Mouse (Mus musculus) myocyte (in vitro differentiated cells): ENCODE measurements around the gene Lats1. TPM values are rescaled to one million over a fixed set of nuclear protein-coding genes. Genes with fewer than 3 reads are reported as not detected.

Experiments
- H3K27me3 ChIP-seq: one replicate; pipeline ENCODE4 v1.6.1; 2011; ENCODE audit not compliant: control insufficient read depth, insufficient read depth, insufficient read length
- H3K36me3 ChIP-seq: one replicate; pipeline ENCODE4 v1.6.1; 2011; ENCODE audit not compliant: control insufficient read depth, insufficient read depth
- H3K4me2 ChIP-seq: one replicate; pipeline ENCODE4 v1.6.1; 2011; ENCODE audit warnings: low read depth, control low read depth
- H3K4me3 ChIP-seq: one replicate; pipeline ENCODE4 v1.5.1; 2011; ENCODE audit warnings: mild to moderate bottlenecking, control low read depth, moderate library complexity
- H3K79me2 ChIP-seq: one replicate; pipeline ENCODE4 v1.6.1; 2011; ENCODE audit not compliant: control insufficient read depth, insufficient read depth
- H3ac ChIP-seq: one replicate; pipeline ENCODE4 v1.6.1; 2011; ENCODE audit not compliant: control insufficient read depth, insufficient read length
- CEBPB ChIP-seq: IDR thresholded peaks from 2 replicates; pipeline ENCODE4 v1.6.1; 2011; ENCODE audit warnings: mild to moderate bottlenecking, moderate library complexity; ENCODE audit not compliant: poor library complexity, insufficient read depth, severe bottlenecking
- E2F4 ChIP-seq: IDR thresholded peaks from one replicate; pipeline ENCODE4 v1.6.1; 2011; ENCODE audit warnings: mild to moderate bottlenecking, control low read depth, moderate library complexity; ENCODE audit not compliant: insufficient read depth
- MAX ChIP-seq: IDR thresholded peaks from one replicate; pipeline ENCODE4 v1.6.1; 2011; ENCODE audit warnings: low read depth, mild to moderate bottlenecking, control low read depth
- MYOD1 ChIP-seq, 3 experiments: IDR thresholded peaks; one replicate each; pipeline ENCODE4 v1.6.1; 2011; ENCODE audit warnings: control low read depth in 2 of 3, low read depth in 2 of 3, mild to moderate bottlenecking in 2 of 3, moderate library complexity in 1 of 3; ENCODE audit not compliant: insufficient read length in 2 of 3, control insufficient read depth in 1 of 3
- MYOG ChIP-seq, 3 experiments: IDR thresholded peaks; one replicate each; pipeline ENCODE4 v1.6.1; 2011; ENCODE audit warnings: control low read depth in 2 of 3, low read depth in 2 of 3, mild to moderate bottlenecking in 2 of 3; ENCODE audit not compliant: insufficient read length in 2 of 3, control insufficient read depth in 1 of 3, insufficient read depth in 1 of 3
- POLR2A ChIP-seq: IDR thresholded peaks from one replicate; pipeline ENCODE4 v1.6.1; 2011; ENCODE audit warnings: low read depth, mild to moderate bottlenecking, control low read depth, moderate library complexity; ENCODE audit not compliant: insufficient read length
- POLR2AphosphoS2 ChIP-seq: IDR thresholded peaks from one replicate; pipeline ENCODE4 v1.6.1; 2011; ENCODE audit warnings: low read depth, control low read depth; ENCODE audit not compliant: insufficient read length
- REST ChIP-seq: IDR thresholded peaks from one replicate; pipeline ENCODE4 v1.6.1; 2011; ENCODE audit warnings: mild to moderate bottlenecking, control low read depth, moderate library complexity; ENCODE audit not compliant: insufficient read depth, insufficient read length
- SRF ChIP-seq: IDR thresholded peaks from one replicate; pipeline ENCODE4 v1.6.1; 2011; ENCODE audit warnings: low read depth; ENCODE audit not compliant: control insufficient read depth, insufficient read length
- TCF12 ChIP-seq: IDR thresholded peaks from one replicate; pipeline ENCODE4 v1.6.1; 2011; ENCODE audit warnings: mild to moderate bottlenecking, control low read depth; ENCODE audit not compliant: poor library complexity, insufficient read depth, severe bottlenecking
- TCF3 ChIP-seq: IDR thresholded peaks from one replicate; pipeline ENCODE4 v1.6.1; 2011; ENCODE audit warnings: low read depth, control low read depth; ENCODE audit not compliant: insufficient read length
- USF1 ChIP-seq: IDR thresholded peaks from one replicate; pipeline ENCODE4 v1.6.1; 2011; ENCODE audit warnings: low read depth, mild to moderate bottlenecking, control low read depth, moderate library complexity
- polyA plus RNA-seq: library from polyadenylated mRNA; unstranded; fragments of >200 nt; fragmentation: generic; extraction: Trizol; gene quantifications from one replicate; pipeline ENCODE4 v1.2.1, GENCODE M21; 2012; ENCODE audit warnings: missing spikeins

Lats1 gene
- polyA plus RNA-seq, 1 experiment, result 5.0 TPM

DNA sequence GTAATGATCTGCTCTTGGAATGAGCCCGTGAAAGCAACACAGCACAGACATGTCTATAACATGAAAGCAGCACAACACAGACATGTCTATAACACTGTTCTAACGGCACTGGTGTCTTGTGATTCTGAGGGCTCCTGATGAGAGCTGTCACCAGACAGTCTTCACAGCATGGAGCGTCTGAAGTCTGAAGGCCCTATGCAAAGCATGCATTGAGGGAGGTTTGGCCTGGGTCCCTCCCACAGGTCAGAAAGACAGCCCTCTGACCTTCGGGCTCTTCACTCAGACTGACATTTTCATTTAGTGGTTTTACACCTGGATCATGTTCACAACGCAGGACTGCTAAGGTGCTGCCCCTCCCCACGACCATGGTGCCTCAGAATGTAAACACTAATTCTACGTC is 34.0 kb downstream of the Lats1 start:
- Histone ChIP-seq H3K36me3 (peaks cover 29% of the 10 kb centered on the region), H3K27me3 (no peaks in the 10 kb centered on the region), H3ac (no peak overlapping the region), H3K4me3 (no peak overlapping the region), H3K79me2 (no peaks in the 10 kb centered on the region), H3K4me2 (no peak overlapping the region)
- TF ChIP-seq POLR2A (no peak), USF1 (no peak)

DNA sequence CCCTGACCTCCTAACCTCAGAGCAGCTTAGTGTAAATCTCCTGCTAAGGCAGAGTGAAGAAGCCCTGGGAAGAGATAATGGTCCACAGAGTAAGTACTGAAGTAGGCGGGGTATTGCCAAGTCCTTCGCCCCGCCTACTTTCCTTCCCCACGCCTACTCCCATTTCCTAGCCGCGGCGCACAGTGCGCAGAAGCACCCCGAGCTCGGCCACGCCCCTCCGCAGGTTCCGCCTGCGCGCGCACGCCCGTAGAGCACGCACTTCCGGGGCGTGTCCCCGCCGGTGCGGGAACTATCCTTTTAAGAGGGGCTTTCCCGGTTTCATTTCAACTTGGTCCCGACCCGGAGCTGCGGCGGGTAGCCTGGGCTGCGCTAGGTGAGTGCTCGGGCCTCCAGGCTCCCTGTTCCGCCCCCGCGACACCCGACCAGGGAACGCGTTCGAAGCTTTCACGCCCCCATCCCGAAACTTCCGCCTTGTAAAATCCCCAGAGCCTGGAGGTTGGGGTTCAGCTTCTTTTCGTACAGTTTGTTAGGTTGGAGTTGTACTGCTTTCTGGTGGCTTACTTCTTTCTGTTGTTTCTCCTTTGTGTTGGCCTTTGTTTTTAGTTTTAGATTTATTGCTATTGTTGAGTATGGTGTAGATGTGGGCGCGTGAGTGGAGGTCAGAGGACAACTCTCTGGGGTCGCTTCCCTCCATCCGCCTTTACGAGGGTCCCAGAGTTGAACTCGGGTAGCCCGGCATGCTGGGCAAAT is 44.9 kb downstream of the Lats1 start, which contains the start of gene Katna1:
TSS of gene Katna1 (plus strand) at position 250 of the 750 bp plus-strand sequence.
- TF ChIP-seq REST (no peak), MYOG (IDR thresholded peaks at IDR 0.05; ENCODE audit: control insufficient read depth in 1 of 3, insufficient read depth in 1 of 3, insufficient read length in 2 of 3, low read depth in 2 of 3) (no peak), MYOD1 (IDR thresholded peaks at IDR 0.05; ENCODE audit: control insufficient read depth in 1 of 3, insufficient read length in 2 of 3, low read depth in 2 of 3) (no peak), TCF12 (no peak), SRF (peak; percentile 34), TCF3 (no peak), MAX (no peak), POLR2AphosphoS2 (peak; percentile 69), USF1 (no peak), CEBPB (no peak), E2F4 (no peak), POLR2A (peak; percentile 75)
- Histone ChIP-seq H3K27me3 (no peaks in the 10 kb centered on the region), H3K4me2 (peak within 1 kb of the TSS; percentile 81), H3K79me2 (peaks cover 48% of the 10 kb centered on the region), H3ac (peak within 1 kb of the TSS; percentile 12), H3K36me3 (no peaks in the 10 kb centered on the region), H3K4me3 (peak within 1 kb of the TSS; percentile 78)

DNA sequence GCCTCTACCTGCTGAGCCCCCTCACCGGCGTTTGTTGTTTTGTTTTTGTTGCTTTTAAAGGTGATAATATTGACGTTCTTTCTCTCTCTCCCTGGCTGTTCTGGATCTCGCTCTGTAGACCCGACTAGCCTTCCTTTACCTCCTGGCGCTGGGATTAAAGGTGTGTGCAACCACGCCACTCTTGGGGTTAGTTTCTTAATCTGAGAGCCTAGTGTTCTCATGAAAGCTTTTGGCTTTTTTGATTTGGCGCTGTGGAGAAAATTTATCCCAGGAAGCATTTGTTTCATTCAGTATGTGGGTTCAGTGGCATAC is 45.4 kb downstream of the Lats1 start:
- Histone ChIP-seq H3K36me3 (no peaks in the 10 kb centered on the region), H3K27me3 (no peaks in the 10 kb centered on the region), H3K79me2 (peaks cover 53% of the 10 kb centered on the region), H3K4me2 (peak overlapping the region; percentile 81), H3ac (peak overlapping the region; percentile 12), H3K4me3 (peak overlapping the region; percentile 78)
- no peak for TF ChIP-seq REST

DNA sequence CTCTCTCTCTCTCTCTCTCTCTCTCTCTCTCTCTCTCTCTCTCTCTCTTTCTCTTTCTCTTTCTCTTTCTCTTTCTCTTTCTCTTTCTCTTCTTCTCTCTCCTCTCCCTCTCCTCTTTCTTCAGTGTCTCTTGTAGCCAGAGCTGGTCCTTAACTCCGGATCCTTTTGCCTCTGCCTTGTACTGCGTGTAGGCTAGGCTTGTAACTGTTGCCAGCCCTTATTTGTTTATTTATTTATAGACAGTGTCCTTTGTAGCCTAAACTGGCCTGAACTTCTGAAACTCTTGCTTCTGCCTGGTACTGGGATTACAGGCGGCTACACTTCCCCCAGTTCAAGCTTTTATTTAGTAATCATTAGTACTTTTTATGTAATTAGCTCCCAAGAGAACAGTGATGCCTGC is 46.0 kb downstream of the Lats1 start:
- no peak for TF ChIP-seq MAX
- TF ChIP-seq TCF12, result no peak
- TF ChIP-seq CEBPB, result no peak
- TF ChIP-seq E2F4, result no peak
- TF ChIP-seq MYOD1 (IDR thresholded peaks at IDR 0.05; ENCODE audit: control insufficient read depth in 1 of 3, insufficient read length in 2 of 3, low read depth in 2 of 3), result no peak
- no peak for TF ChIP-seq POLR2AphosphoS2
- no peak for TF ChIP-seq REST
- TF ChIP-seq TCF3, result no peak
- TF ChIP-seq SRF, result no peak

DNA sequence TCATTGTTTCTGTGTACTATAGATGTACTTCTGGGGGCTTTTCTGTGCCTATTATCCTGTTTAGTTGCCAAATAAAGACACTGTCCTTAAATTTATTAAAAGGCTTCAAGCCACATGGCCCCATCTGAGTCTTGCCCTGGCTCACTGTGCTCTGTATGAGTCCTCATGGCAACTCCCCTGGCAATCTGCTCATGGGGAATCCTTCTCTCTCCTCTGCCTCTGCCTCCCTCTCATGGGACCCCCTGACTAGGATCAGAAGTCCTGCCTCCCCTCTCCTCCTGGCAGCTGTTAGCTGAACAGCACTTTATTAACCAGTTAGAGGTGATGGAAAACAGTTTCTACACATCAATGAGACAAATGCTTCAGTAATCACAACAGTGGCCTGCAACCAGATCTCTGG is 50.6 kb downstream of the Lats1 start:
- TF ChIP-seq POLR2AphosphoS2 (no peak), REST (no peak), TCF12 (no peak), TCF3 (no peak), POLR2A (no peak), MAX (no peak), CEBPB (no peak)
- H3ac ChIP-seq, result no peak overlapping the region
- H3K36me3 ChIP-seq, result no peaks in the 10 kb centered on the region
- no peak overlapping the region for H3K4me2 ChIP-seq
- H3K4me3 ChIP-seq, result no peak overlapping the region
- H3K27me3 ChIP-seq, result no peaks in the 10 kb centered on the region
- H3K79me2 ChIP-seq, result peaks cover 86% of the 10 kb centered on the region

More for the DNA sequence above, 46.0 kb downstream of the Lats1 start:
- peak overlapping the region; percentile 78 for H3K4me3 ChIP-seq
- H3K4me2 ChIP-seq, result peak overlapping the region; percentile 81
- H3K79me2 ChIP-seq, result peaks cover 59% of the 10 kb centered on the region
- no peaks in the 10 kb centered on the region for H3K27me3 ChIP-seq
- no peaks in the 10 kb centered on the region for H3K36me3 ChIP-seq
- no peak overlapping the region for H3ac ChIP-seq
